Mouse (Mus musculus): ENCODE results near the gene Eml3. TPM values are rescaled to one million over a fixed set of nuclear protein-coding genes. Genes with fewer than 3 reads are reported as not detected.

Gene Eml3
- polyA plus RNA-seq, 1 experiment = 72.3 TPM

DNA sequence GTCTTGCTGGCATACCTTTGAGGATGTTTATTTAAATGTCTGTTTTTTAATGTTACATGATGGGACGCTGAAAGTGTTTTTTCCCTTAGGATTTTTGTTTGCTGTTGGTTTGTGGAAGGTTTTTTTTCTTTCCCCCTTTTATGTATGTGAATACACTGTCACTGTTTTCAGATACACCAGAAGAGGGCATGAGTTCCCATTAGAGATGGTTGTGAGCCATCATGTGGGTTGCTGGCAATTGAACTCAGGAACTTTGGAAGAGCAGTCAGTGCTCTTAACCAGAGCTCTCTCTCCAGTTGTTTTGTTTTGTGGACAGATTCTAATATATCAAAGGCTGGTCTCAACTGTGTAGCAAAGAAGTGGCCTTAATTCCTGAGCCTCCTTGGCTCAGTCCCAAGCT is 45.3 kb downstream of the Eml3 start:
- no peak overlapping the region for H3K27ac ChIP-seq (ENCODE audit: insufficient read depth, low read length)
- H3K4me3 ChIP-seq (ENCODE audit: extremely low read depth, insufficient read depth, insufficient read length) = no peak overlapping the region
- no peaks in the 10 kb centered on the region for H3K4me1 ChIP-seq (ENCODE audit: control insufficient read depth, insufficient read depth, insufficient read length)
- no peaks in the 10 kb centered on the region for H3K27me3 ChIP-seq (ENCODE audit: control insufficient read depth, insufficient read depth, low read length)
- peaks cover 59% of the 10 kb centered on the region for H3K36me3 ChIP-seq (ENCODE audit: control insufficient read depth, insufficient read depth, low read length)
- DNase-seq (ENCODE audit: low read depth in 1 of 2, low spot score in 2 of 2) = no peak
- 87% methylated on average over 1 of the region's 1 CpGs for WGBS
- TF ChIP-seq POLR2A (IDR thresholded peaks at IDR 0.05; ENCODE audit: low read depth, low read length) (no peak), CTCF (IDR thresholded peaks at IDR 0.05; ENCODE audit: extremely low read depth, insufficient read depth, insufficient read length, insufficient replicate concordance) (no peak)

- 95% methylated on average over 2 of the region's 2 CpGs for WGBS
- Histone ChIP-seq H3K27ac (ENCODE audit: insufficient read depth, low read length) (no peak overlapping the region), H3K27me3 (ENCODE audit: control insufficient read depth, insufficient read depth, low read length) (no peaks in the 10 kb centered on the region), H3K4me3 (ENCODE audit: extremely low read depth, insufficient read depth, insufficient read length) (no peak overlapping the region), H3K4me1 (ENCODE audit: control insufficient read depth, insufficient read depth, insufficient read length) (peaks cover 1% of the 10 kb centered on the region; the same call in 1 of the 2 replicates), H3K36me3 (ENCODE audit: control insufficient read depth, insufficient read depth, low read length) (peaks cover 52% of the 10 kb centered on the region)
- no peak for TF ChIP-seq CTCF (IDR thresholded peaks at IDR 0.05; ENCODE audit: extremely low read depth, insufficient read depth, insufficient read length, insufficient replicate concordance)
- no peak for TF ChIP-seq POLR2A (IDR thresholded peaks at IDR 0.05; ENCODE audit: low read depth, low read length)
- no peak for DNase-seq (ENCODE audit: low read depth in 1 of 2, low spot score in 2 of 2)
Observed at GRCm38 (mm10) chr19:8975491-8975890, 46.1 kb downstream of the Eml3 start.

- DNase-seq (ENCODE audit: low read depth in 1 of 2, low spot score in 2 of 2) = peak; percentile 37 to 49
- Histone ChIP-seq H3K4me3 (ENCODE audit: extremely low read depth, insufficient read depth, insufficient read length) (no peak overlapping the region), H3K27me3 (ENCODE audit: control insufficient read depth, insufficient read depth, low read length) (no peaks in the 10 kb centered on the region), H3K36me3 (ENCODE audit: control insufficient read depth, insufficient read depth, low read length) (peaks cover 42% of the 10 kb centered on the region), H3K27ac (ENCODE audit: insufficient read depth, low read length) (no peak overlapping the region), H3K4me1 (ENCODE audit: control insufficient read depth, insufficient read depth, insufficient read length) (peaks cover 10% of the 10 kb centered on the region; the same call in 1 of the 2 replicates)
- no peak for TF ChIP-seq POLR2A (IDR thresholded peaks at IDR 0.05; ENCODE audit: low read depth, low read length)
- peak; percentile 91; the same call in 1 of the 2 replicates for TF ChIP-seq CTCF (IDR thresholded peaks at IDR 0.05; ENCODE audit: extremely low read depth, insufficient read depth, insufficient read length, insufficient replicate concordance)
- 79% methylated on average over 3 of the region's 3 CpGs for WGBS
Observed at GRCm38 (mm10) chr19:8976535-8976934, 47.2 kb downstream of the Eml3 start.

DNA sequence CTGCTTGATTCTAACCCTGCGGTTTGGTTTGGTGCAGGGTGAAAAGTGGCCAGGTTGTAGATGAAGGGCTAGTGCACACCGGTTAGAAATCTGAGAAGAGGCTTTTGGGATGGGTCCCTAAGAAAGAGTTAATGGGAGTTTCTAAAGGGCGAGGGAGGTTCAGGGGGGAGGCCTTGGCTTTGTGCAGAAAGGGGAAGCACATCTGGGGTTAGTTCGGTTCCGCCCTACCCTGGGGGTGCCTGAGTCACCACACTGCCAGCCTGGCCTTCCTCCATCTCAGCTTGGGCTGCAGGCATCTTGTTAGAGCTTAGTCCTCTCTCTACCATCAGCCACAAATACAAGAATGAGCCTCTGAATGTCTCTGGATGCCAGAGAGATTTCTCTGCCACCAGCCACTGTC is 51.4 kb downstream of the Eml3 start:
- Histone ChIP-seq H3K4me3 (ENCODE audit: extremely low read depth, insufficient read depth, insufficient read length) (no peak overlapping the region), H3K4me1 (ENCODE audit: control insufficient read depth, insufficient read depth, insufficient read length) (peaks cover 44% of the 10 kb centered on the region; the same call in 1 of the 2 replicates), H3K36me3 (ENCODE audit: control insufficient read depth, insufficient read depth, low read length) (peaks cover 15% of the 10 kb centered on the region), H3K27me3 (ENCODE audit: control insufficient read depth, insufficient read depth, low read length) (no peaks in the 10 kb centered on the region), H3K27ac (ENCODE audit: insufficient read depth, low read length) (peak overlapping the region; percentile 51)
- peak in 1 of 2 experiments; percentile 63 for DNase-seq (ENCODE audit: low read depth in 1 of 2, low spot score in 2 of 2)
- 20% methylated on average over 5 of the region's 5 CpGs for WGBS
- no peak for TF ChIP-seq POLR2A (IDR thresholded peaks at IDR 0.05; ENCODE audit: low read depth, low read length)
- no peak for TF ChIP-seq CTCF (IDR thresholded peaks at IDR 0.05; ENCODE audit: extremely low read depth, insufficient read depth, insufficient read length, insufficient replicate concordance)

DNA sequence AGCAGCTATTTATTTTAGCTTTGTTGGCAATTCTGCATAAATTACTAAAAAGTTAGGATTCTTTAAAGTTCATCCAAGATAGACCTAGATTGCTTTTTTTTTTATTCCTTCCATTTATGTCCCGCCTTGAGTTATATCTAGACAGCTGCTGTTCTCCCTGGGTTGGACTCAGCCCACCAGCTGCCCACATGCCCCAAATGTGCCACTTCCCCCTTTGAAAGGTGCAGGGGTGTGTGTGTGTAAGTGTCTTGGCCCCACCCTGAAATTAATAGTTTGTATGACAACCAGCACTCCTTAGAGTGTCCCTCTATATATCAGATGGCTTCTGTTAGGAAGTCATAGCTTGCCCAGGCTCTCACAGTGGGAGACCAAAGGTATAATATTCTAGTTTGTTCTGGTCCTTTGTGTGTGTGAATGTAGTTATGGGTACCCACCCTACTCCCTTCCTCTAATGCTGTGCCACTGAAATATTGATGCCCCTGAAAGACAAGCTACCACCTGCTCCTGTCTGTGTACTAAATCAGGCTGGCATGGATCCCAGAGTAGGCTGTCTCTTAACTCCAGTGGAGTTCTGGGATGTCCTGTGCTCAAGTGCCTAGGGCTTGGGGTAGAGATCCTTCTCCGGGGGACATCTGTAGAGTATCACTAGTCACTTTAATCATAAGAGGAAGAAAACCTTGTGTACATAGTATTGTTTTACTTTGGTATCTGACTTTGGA is 52.3 kb downstream of the Eml3 start:
- TF ChIP-seq POLR2A (IDR thresholded peaks at IDR 0.05; ENCODE audit: low read depth, low read length) (no peak), CTCF (IDR thresholded peaks at IDR 0.05; ENCODE audit: extremely low read depth, insufficient read depth, insufficient read length, insufficient replicate concordance) (no peak)

GRCm38 (mm10) chr19:8982303-8983149 is 53.2 kb downstream of the Eml3 start:
- 72% methylated on average over 5 of the region's 5 CpGs for WGBS
- Histone ChIP-seq H3K27ac (ENCODE audit: insufficient read depth, low read length) (no peak overlapping the region), H3K4me3 (ENCODE audit: extremely low read depth, insufficient read depth, insufficient read length) (no peak overlapping the region), H3K36me3 (ENCODE audit: control insufficient read depth, insufficient read depth, low read length) (peaks cover 14% of the 10 kb centered on the region), H3K27me3 (ENCODE audit: control insufficient read depth, insufficient read depth, low read length) (no peaks in the 10 kb centered on the region), H3K4me1 (ENCODE audit: control insufficient read depth, insufficient read depth, insufficient read length) (peaks cover 44% of the 10 kb centered on the region; the same call in 1 of the 2 replicates)
- no peak for DNase-seq (ENCODE audit: low read depth in 1 of 2, low spot score in 2 of 2)
- no peak for TF ChIP-seq POLR2A (IDR thresholded peaks at IDR 0.05; ENCODE audit: low read depth, low read length)
- no peak for TF ChIP-seq CTCF (IDR thresholded peaks at IDR 0.05; ENCODE audit: extremely low read depth, insufficient read depth, insufficient read length, insufficient replicate concordance)

More for the DNA sequence above, 52.3 kb downstream of the Eml3 start:
- Histone ChIP-seq H3K4me3 (ENCODE audit: extremely low read depth, insufficient read depth, insufficient read length) (no peak overlapping the region), H3K4me1 (ENCODE audit: control insufficient read depth, insufficient read depth, insufficient read length) (peaks cover 44% of the 10 kb centered on the region; the same call in 1 of the 2 replicates), H3K27me3 (ENCODE audit: control insufficient read depth, insufficient read depth, low read length) (no peaks in the 10 kb centered on the region), H3K36me3 (ENCODE audit: control insufficient read depth, insufficient read depth, low read length) (peaks cover 15% of the 10 kb centered on the region), H3K27ac (ENCODE audit: insufficient read depth, low read length) (no peak overlapping the region)
- no peak for DNase-seq (ENCODE audit: low read depth in 1 of 2, low spot score in 2 of 2)
- 47% methylated on average over 2 of the region's 2 CpGs for WGBS

All from spleen, adult 2 months (tissue).